Mouse (Mus musculus) hindbrain, embryonic 16.5 days (tissue): ENCODE results near the gene Cux2. TPM values are rescaled to one million over a fixed set of nuclear protein-coding genes. Genes with fewer than 3 reads are reported as not detected.

Source experiments
- ATAC-seq: fragments of 200-750 bp; cut with Nextera tagmentation; 2 replicates; pipeline ENCODE4 v1.8.0; 2017; ENCODE audit warnings: moderate TSS enrichment, moderate library complexity
- H3K27ac ChIP-seq: fragments of 300-500 bp; sonication (generic); 2 replicates; pipeline ENCODE4 v1.5.1; 2014; ENCODE audit warnings: low read depth, mild to moderate bottlenecking, control low read depth, low read length, moderate library complexity
- H3K27me3 ChIP-seq: fragments of 300-500 bp; sonication (generic); replicated peaks from 2 replicates; pipeline ENCODE4 v1.6.1; 2014; ENCODE audit warnings: low read length; ENCODE audit not compliant: control insufficient read depth, insufficient read depth
- H3K36me3 ChIP-seq: fragments of 300-500 bp; sonication (generic); 2 replicates; pipeline ENCODE4 v1.6.1; 2014; ENCODE audit warnings: mild to moderate bottlenecking, low read length, moderate library complexity, mixed read lengths; ENCODE audit not compliant: control insufficient read depth, insufficient read depth
- H3K4me1 ChIP-seq: fragments of 300-500 bp; sonication (generic); 2 replicates; pipeline ENCODE4 v1.6.1; 2014; ENCODE audit warnings: low read depth, low read length; ENCODE audit not compliant: control insufficient read depth, insufficient read depth
- H3K4me2 ChIP-seq: fragments of 300-500 bp; sonication (generic); 2 replicates; pipeline ENCODE4 v1.6.1; 2014; ENCODE audit warnings: mild to moderate bottlenecking, low read length, control low read depth, moderate library complexity
- H3K4me3 ChIP-seq: fragments of 300-500 bp; sonication (generic); 2 replicates; pipeline ENCODE4 v1.5.1; 2014; ENCODE audit warnings: mild to moderate bottlenecking, low read length, control low read depth, moderate library complexity
- H3K9ac ChIP-seq: fragments of 300-500 bp; sonication (generic); 2 replicates; pipeline ENCODE4 v1.6.1; 2014; ENCODE audit warnings: low read depth, mild to moderate bottlenecking, control low read depth, low read length, moderate library complexity
- H3K9me3 ChIP-seq: fragments of 300-500 bp; sonication (generic); 2 replicates; pipeline ENCODE4 v1.6.1; 2014; ENCODE audit warnings: mild to moderate bottlenecking, low read length, moderate library complexity; ENCODE audit not compliant: control insufficient read depth
- WGBS: fragments of 180-500 bp; shearing (Covaris S2); extraction: QIAGEN DNeasy Blood & Tissue Kit; methylation state at CpG from one replicate; pipeline ENCODE4 v1.1.7; 2014; 5-methylcytosine and 5-hydroxymethylcytosine counted together
- polyA plus RNA-seq: library from polyadenylated mRNA; unstranded; fragments of >200 nt; fragmentation: Nextera tagmentation; extraction: Ambion mirVana; gene quantifications from 2 replicates; pipeline ENCODE4 v1.2.1, GENCODE M21; 2015

Gene Cux2
- polyA plus RNA-seq, 1 experiment from 2014 or later: 16.7 TPM

DNA sequence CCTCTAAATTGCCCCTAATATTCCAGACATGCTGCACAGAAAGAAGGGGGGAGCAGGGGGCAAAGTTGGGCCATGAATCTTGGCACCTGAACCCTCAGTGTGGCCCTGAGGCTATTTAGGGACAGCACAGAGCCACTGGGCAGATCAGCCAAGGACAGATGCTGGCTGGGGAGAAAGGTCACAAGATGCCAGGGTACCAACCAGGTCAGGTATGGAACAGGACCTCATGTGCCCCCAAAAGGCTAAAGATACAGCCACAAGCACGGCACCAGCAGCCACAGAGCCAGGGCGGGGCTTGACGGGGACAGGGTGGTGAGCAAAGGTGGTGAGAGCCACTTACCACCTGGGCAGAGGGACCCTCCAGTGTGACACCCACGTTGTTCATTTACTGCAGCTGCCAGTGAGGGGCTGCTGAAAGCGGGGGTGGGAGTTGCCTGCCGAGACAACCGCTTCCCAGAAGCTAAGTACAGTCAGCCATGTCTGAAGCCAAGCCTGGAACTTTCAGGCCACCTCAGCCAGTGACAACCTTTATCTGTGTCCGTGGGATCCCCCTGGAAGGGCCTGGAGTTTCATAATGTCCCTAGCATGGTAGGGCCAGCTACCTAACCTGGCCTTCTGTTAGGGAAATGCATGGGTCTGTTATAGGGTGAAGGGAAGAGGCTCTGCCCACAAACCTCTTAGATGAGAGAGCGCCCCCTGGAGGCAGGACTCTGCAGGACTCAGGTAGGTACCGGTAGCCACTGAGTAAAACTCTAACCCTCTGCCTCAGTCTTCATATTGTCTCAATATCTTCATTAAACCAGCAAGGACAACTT is 50.7 kb downstream of the Cux2 start:
- Histone ChIP-seq H3K4me3 (no peak overlapping the region), H3K4me1 (peaks cover 17% of the 10 kb centered on the region), H3K9me3 (no peaks in the 10 kb centered on the region), H3K36me3 (no peaks in the 10 kb centered on the region), H3K27me3 (no peaks in the 10 kb centered on the region), H3K4me2 (no peak overlapping the region), H3K27ac (no peak overlapping the region), H3K9ac (no peak overlapping the region)
- ATAC-seq: no peak
- 66% methylated on average over 10 of the region's 10 CpGs for WGBS

DNA sequence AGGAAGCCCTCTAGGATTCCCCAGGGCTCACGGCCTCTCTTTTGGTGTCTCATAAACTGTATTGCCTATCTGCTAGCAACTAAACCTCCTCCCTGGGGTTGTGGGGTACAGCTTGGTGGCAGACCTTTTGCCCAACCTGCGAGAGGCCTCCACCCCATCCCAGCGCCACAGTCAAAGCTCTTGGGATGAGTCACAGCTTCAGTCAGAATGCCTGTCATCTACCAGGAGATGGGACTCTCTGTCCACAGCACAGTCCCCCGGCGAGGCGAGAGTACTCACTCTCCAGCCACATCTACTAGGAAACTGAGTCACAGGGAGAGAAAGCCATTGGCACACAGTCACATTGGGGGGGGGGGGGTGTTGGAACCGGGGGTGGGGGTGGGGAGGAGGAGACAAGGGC is 51.6 kb downstream of the Cux2 start:
- ATAC-seq: no peak
- no peaks in the 10 kb centered on the region for H3K36me3 ChIP-seq
- no peak overlapping the region for H3K27ac ChIP-seq
- 89% methylated on average over 6 of the region's 7 CpGs for whole genome bisulfite sequencing
- peaks cover 12% of the 10 kb centered on the region for H3K4me1 ChIP-seq
- no peak overlapping the region for H3K4me3 ChIP-seq
- H3K9ac ChIP-seq: no peak overlapping the region
- H3K4me2 ChIP-seq: no peak overlapping the region
- H3K9me3 ChIP-seq: no peaks in the 10 kb centered on the region
- H3K27me3 ChIP-seq: no peaks in the 10 kb centered on the region

DNA sequence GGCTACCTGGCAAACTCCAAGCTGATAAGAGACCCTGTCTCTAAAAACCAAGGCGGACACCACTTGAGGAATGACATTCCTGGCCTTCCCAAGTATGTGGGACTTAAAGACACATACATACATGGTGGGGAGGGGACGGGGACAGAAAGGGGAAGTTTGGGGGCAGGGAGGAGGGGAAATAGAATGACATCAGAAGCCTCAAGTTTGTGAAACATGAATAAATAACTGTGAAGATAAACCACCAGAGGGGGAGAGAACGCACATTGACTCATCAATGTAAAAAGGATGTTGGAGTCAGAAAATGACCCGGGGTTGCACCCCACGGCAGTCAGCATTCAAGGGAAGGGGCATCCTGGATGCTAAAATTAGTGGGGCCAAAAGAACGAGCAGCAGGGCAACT is 53.2 kb downstream of the Cux2 start:
- no peaks in the 10 kb centered on the region for H3K9me3 ChIP-seq
- H3K4me1 ChIP-seq: peaks cover 8% of the 10 kb centered on the region
- H3K27ac ChIP-seq: no peak overlapping the region
- no peaks in the 10 kb centered on the region for H3K27me3 ChIP-seq
- no peak overlapping the region for H3K9ac ChIP-seq
- no peaks in the 10 kb centered on the region for H3K36me3 ChIP-seq
- no peak overlapping the region for H3K4me3 ChIP-seq
- H3K4me2 ChIP-seq: no peak overlapping the region
- ATAC-seq: no peak
- 76% methylated on average over 6 of the region's 6 CpGs for WGBS

DNA sequence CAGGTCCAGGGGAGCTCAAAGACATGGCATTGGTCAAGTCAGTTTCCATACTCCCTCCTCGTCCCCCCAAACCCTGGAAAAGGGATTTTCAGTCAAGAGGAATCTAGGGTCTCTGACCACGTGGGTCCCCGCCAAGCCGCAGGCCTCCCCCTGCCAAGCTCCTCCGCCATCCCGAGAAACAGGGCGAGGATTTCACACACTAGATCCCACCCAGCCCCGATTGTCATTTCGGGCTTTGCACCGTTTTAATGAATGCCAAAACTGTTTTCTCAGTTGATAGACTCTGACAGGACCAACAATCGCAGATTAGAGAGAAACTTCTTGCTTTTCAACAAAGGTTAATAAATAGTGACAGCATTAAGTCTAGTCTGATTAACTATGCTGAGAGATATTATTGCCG is 55.1 kb downstream of the Cux2 start:
- Histone ChIP-seq H3K9me3 (no peaks in the 10 kb centered on the region), H3K9ac (no peak overlapping the region), H3K27ac (no peak overlapping the region), H3K36me3 (no peaks in the 10 kb centered on the region), H3K4me3 (no peak overlapping the region), H3K4me2 (no peak overlapping the region), H3K27me3 (no peaks in the 10 kb centered on the region), H3K4me1 (peaks cover 9% of the 10 kb centered on the region)
- ATAC-seq: no peak
- WGBS: 51% methylated on average over 12 of the region's 12 CpGs

DNA sequence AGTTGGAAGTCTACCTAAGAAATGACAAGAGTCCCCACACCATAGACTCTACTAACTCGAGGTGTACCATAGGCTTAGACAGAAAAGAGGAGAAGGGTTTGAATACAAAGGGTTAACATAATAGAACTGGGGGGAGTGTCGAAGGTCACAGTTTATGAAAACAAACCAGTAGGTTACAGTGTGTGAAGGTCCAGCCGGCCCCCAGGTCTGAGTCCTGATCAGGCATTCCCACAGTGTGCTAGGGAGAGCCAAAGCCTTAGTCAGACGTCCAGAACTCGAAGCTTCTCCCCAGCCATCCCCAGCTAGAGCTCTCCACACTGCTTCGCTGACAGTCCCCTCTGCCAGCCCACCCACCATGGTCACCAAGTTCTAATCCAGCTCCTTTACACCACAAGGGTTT is 58.0 kb downstream of the Cux2 start:
- H3K27ac ChIP-seq: no peak overlapping the region
- H3K27me3 ChIP-seq: no peaks in the 10 kb centered on the region
- H3K4me2 ChIP-seq: no peak overlapping the region
- no peaks in the 10 kb centered on the region for H3K36me3 ChIP-seq
- no peak overlapping the region for H3K9ac ChIP-seq
- no peaks in the 10 kb centered on the region for H3K9me3 ChIP-seq
- ATAC-seq: no peak
- peaks cover 9% of the 10 kb centered on the region for H3K4me1 ChIP-seq
- H3K4me3 ChIP-seq: no peak overlapping the region
- WGBS: 44% methylated on average over 6 of the region's 6 CpGs

DNA sequence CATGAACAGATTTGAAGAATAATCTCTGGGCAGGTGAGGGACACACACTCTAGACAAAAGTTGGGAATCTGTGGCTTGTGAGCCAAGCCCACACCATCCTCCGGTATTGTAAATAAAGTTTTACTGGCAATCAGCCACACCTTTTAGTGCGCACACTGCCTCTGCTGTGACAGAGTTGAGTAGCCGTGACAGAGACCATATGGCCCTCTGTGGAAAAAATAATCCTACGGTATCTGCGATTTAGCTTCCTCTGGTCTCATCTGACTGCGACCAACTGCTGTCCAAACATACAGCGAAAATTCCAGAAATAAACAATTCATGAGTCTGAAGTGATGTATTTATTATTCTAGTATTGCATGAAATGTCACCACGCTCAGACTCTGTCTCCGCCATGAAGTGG is 64.0 kb downstream of the Cux2 start:
- 63% methylated on average over 9 of the region's 9 CpGs for WGBS
- H3K9me3 ChIP-seq: no peaks in the 10 kb centered on the region
- H3K9ac ChIP-seq: no peak overlapping the region
- H3K4me3 ChIP-seq: no peak overlapping the region
- no peaks in the 10 kb centered on the region for H3K36me3 ChIP-seq
- H3K27me3 ChIP-seq: no peaks in the 10 kb centered on the region
- no peak for ATAC-seq
- no peak overlapping the region for H3K4me2 ChIP-seq
- peaks cover 16% of the 10 kb centered on the region for H3K4me1 ChIP-seq
- H3K27ac ChIP-seq: no peak overlapping the region

DNA sequence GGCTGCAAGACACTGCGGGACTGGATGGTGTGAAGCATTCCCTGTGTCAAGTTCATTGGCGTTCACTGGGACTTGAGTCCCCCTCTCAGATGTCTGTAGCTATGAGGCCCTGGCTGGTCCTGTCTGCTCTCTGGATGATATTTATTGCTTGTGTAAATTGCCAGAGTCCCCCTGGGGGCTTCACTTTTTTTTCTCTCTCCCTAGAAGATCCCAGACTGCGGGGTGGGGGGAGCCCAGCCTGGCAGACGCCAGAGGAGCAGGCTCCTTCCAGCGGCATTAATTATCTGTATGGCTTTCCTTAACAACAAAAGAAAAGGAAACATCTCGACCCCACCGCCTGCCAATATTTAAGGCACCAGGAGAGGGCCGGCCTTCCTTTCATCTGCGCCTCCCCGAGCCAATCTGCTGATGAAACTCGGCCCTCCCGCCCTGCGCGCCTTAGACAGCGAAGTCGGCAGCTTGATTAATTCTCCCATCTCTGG is 68.2 kb downstream of the Cux2 start:
- Histone ChIP-seq H3K27me3 (no peaks in the 10 kb centered on the region), H3K36me3 (no peaks in the 10 kb centered on the region), H3K9ac (peak overlapping the region; percentile 5), H3K4me2 (peak overlapping the region; percentile 39), H3K4me3 (no peak overlapping the region), H3K4me1 (peaks cover 17% of the 10 kb centered on the region), H3K9me3 (no peaks in the 10 kb centered on the region), H3K27ac (peak overlapping the region; percentile 65)
- ATAC-seq: peak; percentile 81
- 5% methylated on average over 16 of the region's 16 CpGs for WGBS

DNA sequence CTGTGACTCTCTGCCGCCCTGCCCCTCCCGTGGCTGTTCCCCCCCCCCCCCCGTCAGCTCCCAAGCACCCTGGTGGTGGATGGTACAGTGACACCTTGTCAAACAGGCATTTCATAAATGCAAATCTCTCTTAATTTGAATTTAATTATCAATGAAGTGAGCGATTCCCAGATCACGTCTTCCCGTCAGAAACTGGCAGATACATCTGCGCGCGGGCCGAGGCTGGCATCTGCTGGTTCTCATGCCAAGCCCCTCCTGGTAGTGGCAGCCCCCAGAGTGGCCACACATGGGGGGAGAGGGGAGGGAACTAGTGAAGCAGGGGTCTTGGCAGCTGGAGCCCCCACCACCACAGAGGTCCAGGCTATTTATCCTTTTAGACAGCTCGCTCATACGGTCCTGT is 73.6 kb downstream of the Cux2 start:
- no peaks in the 10 kb centered on the region for H3K36me3 ChIP-seq
- WGBS: 52% methylated on average over 12 of the region's 12 CpGs
- no peak overlapping the region for H3K9ac ChIP-seq
- H3K4me1 ChIP-seq: peaks cover 24% of the 10 kb centered on the region
- H3K4me3 ChIP-seq: no peak overlapping the region
- no peak overlapping the region for H3K27ac ChIP-seq
- H3K9me3 ChIP-seq: no peaks in the 10 kb centered on the region
- no peak for ATAC-seq
- H3K4me2 ChIP-seq: no peak overlapping the region
- no peaks in the 10 kb centered on the region; the same call in 1 of the 2 replicates for H3K27me3 ChIP-seq

DNA sequence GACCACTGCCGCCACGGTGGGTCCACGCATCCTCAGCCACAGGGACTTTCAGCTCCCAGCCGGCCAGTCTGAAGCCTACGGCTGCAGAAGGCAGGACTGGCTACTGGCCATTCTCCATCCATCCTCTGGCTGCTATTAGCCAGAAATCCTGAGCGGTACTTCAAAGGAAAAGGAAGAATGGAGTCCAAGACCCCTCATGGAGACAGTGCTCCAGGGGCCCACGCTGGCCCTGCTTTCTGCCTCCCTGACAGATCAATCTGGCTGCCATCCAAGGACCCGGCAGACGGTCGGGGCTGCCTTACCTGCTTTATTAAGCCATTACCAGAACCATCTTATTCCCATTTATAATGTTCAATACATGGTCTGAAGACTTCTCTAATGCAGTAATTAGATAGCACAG is 76.4 kb downstream of the Cux2 start:
- no peaks in the 10 kb centered on the region for H3K9me3 ChIP-seq
- WGBS: 11% methylated on average over 10 of the region's 10 CpGs
- no peaks in the 10 kb centered on the region for H3K36me3 ChIP-seq
- no peak for ATAC-seq
- H3K27ac ChIP-seq: peak overlapping the region; percentile 65; the same call in 1 of the 2 replicates
- H3K4me3 ChIP-seq: no peak overlapping the region
- no peak overlapping the region for H3K9ac ChIP-seq
- H3K4me1 ChIP-seq: peaks cover 27% of the 10 kb centered on the region
- no peaks in the 10 kb centered on the region; the same call in 1 of the 2 replicates for H3K27me3 ChIP-seq
- peak overlapping the region; percentile 29; the same call in 1 of the 2 replicates for H3K4me2 ChIP-seq
